Mouse (Mus musculus) CH12.LX (cell line): ENCODE measurements at regions not wholly inside any gene's neighbourhood (a gene's known extent, or its start where the extent isn't known, plus 50 kb on each side); places are given as distances from the start of the nearest gene placed in this dataset.

Experiments
- CHD2 ChIP-seq: IDR thresholded peaks from 2 replicates; pipeline ENCODE4 v1.6.1; 2011; ENCODE audit warnings: low read length, improper control_type of control experiment
- CTCF ChIP-seq, 2 experiments: IDR thresholded peaks in 1 of 2; conservative IDR thresholded peaks in 1 of 2; 2 replicates each; pipeline ENCODE4 v1.5.1; 2011 to 2012; ENCODE audit warnings: low read depth in 2 of 2, low read length in 2 of 2, improper control_type of control experiment in 1 of 2, inconsistent platforms in 1 of 2, mild to moderate bottlenecking in 1 of 2, moderate library complexity in 1 of 2
- EP300 ChIP-seq: IDR thresholded peaks from 2 replicates; pipeline ENCODE4 v1.6.1; 2011; ENCODE audit warnings: low read length, improper control_type of control experiment
- ETS1 ChIP-seq: conservative IDR thresholded peaks from 2 replicates; pipeline ENCODE4 v1.6.1; 2012; ENCODE audit warnings: low read depth, mild to moderate bottlenecking, inconsistent platforms, low read length, improper control_type of control experiment, moderate library complexity
- JUND ChIP-seq: conservative IDR thresholded peaks from 2 replicates; pipeline ENCODE4 v1.6.1; 2011; ENCODE audit warnings: low read depth, low read length, improper control_type of control experiment
- KAT2A ChIP-seq: IDR thresholded peaks from 2 replicates; pipeline ENCODE4 v1.6.1; 2012; ENCODE audit warnings: low read length, improper control_type of control experiment, inconsistent platforms; ENCODE audit not compliant: insufficient replicate concordance
- MXI1 ChIP-seq: IDR thresholded peaks from 2 replicates; pipeline ENCODE4 v1.6.1; 2011; ENCODE audit warnings: mild to moderate bottlenecking, low read depth, low read length, improper control_type of control experiment
- POLR2A ChIP-seq: IDR thresholded peaks from 2 replicates; pipeline ENCODE4 v1.6.1; 2011; ENCODE audit warnings: low read depth, mild to moderate bottlenecking, improper control_type of control experiment, low read length
- SIN3A ChIP-seq: IDR thresholded peaks from 2 replicates; pipeline ENCODE4 v1.6.1; 2012; ENCODE audit warnings: low read length, improper control_type of control experiment, inconsistent platforms
- TBP ChIP-seq: conservative IDR thresholded peaks from 2 replicates; pipeline ENCODE4 v1.6.1; 2011; ENCODE audit warnings: low read depth, low read length, improper control_type of control experiment
- TCF12 ChIP-seq: IDR thresholded peaks from 2 replicates; pipeline ENCODE4 v1.6.1; 2014; ENCODE audit warnings: low read depth, mild to moderate bottlenecking, inconsistent platforms, low read length, improper control_type of control experiment
- UBTF ChIP-seq: IDR thresholded peaks from 2 replicates; pipeline ENCODE4 v1.6.1; 2012; ENCODE audit warnings: low read depth, mild to moderate bottlenecking, inconsistent platforms, low read length, improper control_type of control experiment, moderate library complexity
- ZC3H11A ChIP-seq: IDR thresholded peaks from 2 replicates; pipeline ENCODE4 v1.6.1; 2012; ENCODE audit warnings: low read depth, mild to moderate bottlenecking, inconsistent platforms, low read length, improper control_type of control experiment

DNA sequence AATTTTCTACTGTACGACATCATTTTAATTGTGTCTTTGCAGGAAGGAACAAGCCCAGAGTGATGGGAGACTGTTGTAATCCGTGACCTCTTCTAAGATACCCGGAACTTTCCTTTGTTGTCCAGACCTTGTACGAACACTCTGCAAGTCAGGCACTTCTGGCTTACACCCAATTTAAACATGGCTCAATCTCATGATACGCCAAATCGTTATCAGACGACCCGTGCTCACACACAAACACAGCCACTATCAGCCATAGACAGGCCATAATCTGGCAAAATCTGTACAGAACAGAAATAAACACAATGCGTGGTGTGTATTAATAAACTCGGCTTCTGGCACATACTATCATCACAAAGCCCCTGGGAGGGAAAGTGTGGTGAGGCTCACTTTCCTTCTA, 190.2 kb upstream of the Gm37988 start:
- TF ChIP-seq POLR2A (no peak), MXI1 (no peak), TBP (no peak), UBTF (no peak), EP300 (no peak), CHD2 (no peak), JUND (no peak), TCF12 (no peak), ZC3H11A (no peak), KAT2A (no peak), ETS1 (no peak), CTCF (conservative IDR thresholded peaks at IDR 0.05 in 1 of 2, IDR thresholded peaks at IDR 0.05 in 1 of 2; ENCODE audit: low read depth in 2 of 2, low read length in 2 of 2) (no peak), SIN3A (no peak)
